Mouse (Mus musculus): ENCODE results near the gene Add3.

The Add3 gene

DNA sequence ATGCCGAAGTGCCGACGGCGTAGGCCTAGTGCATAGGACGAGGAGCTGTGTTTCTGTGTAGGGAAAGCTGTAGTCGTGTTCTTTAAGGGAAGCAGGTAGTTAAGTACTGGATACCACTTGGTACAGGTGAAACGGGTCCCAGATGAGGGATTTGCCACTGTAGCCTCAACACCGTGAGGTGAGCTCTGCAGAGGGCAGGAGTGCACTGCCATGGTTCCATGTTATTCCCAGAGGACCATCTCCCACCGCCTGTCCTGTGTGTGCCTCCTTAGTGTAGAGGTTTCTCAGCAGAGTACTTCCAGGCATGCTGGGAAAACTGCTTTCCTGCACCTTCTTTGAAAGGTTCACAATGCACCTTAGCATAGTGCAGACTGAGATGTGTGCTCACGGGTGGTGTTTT is 26.1 kb downstream of the Add3 start:
- in situ Hi-C loops (cut with MboI), result no loop called here

DNA sequence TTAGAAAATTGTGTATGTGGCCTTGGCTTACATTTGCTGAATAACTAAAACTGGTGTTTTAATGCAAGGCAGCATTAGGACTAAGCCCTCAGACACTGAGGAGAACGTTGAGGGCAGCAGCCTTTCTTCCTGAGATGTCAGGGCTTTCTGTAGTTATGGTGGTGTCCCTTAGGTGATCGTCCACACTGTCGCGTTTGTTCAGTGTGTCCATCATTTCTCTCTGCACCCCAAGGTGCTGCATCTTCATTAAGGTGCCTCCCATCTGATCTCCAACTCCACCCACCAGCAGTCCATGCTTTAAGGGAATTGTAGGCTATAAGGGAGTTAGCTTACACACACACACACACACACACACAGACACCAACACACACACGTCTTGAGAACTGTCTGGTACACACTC is 28.3 kb downstream of the Add3 start:
- in situ Hi-C loops (cut with MboI), result no loop called here

DNA sequence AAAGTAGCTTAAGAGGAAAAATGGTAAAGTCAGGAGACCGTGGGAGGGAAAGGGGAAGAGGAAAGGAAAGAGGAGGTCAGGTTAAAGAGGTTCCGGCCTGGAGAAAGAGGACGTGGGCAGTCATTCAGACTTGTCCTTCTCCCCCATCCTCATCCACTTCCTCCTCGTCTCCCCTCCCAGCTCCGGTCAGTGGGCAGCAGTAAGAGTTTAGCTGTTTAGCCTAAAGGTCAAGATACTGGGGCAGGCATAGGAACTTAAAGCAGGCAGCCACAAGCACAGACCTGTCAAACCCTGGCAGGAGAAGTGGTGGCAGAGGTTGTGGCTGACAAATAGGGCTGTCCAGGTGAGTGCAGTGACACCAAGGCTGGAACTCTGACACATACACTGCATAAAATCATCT is 30.4 kb downstream of the Add3 start:
- in situ Hi-C loops (cut with MboI), result no loop called here

GRCm38 (mm10) chr19:53174034-53174433 is 33.8 kb downstream of the Add3 start:
- in situ Hi-C loops (cut with MboI), result no loop called here

DNA sequence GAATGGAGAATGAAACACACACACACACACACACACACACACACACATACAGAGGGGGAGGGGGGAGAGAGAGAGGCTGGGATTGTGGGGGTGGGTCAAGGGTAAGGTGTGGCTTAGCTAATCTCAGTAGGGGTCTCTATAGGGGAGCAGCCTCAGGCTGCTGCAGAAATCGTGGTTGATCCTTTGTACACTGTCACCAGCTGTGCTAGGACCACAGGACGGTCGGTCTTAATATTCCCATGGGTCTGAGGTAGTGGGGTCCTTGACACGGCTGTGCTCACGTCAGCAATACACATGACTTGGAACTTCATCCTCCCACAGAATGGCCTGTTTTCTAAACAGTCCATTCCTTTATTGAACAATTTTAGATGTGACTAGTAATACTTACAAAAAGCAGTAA is 35.3 kb downstream of the Add3 start:
- in situ Hi-C loops (cut with MboI), result no loop called here

DNA sequence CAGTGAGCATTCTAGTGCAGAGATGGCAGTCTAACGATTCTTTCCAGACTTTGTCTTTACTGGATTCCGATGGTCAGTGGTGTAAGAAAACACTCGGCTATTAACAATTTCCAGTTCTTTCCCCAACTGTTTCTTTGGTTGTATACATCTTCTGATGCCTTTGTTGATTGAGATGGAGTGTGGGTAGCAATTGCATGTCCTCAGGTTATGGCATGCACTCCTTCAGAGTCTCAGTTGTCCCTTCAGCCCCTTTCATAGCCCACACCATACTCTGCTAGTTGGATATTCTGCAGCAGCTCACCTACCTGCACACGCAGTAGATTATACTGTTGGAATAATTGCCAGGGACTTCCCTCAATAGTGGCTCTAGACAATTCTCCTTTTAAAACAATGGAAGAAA is 36.3 kb downstream of the Add3 start:
- in situ Hi-C loops (cut with MboI), result no loop called here

GRCm38 (mm10) chr19:53178611-53179528 is 38.6 kb downstream of the Add3 start:
- in situ Hi-C loops (cut with MboI), result no loop called here

DNA sequence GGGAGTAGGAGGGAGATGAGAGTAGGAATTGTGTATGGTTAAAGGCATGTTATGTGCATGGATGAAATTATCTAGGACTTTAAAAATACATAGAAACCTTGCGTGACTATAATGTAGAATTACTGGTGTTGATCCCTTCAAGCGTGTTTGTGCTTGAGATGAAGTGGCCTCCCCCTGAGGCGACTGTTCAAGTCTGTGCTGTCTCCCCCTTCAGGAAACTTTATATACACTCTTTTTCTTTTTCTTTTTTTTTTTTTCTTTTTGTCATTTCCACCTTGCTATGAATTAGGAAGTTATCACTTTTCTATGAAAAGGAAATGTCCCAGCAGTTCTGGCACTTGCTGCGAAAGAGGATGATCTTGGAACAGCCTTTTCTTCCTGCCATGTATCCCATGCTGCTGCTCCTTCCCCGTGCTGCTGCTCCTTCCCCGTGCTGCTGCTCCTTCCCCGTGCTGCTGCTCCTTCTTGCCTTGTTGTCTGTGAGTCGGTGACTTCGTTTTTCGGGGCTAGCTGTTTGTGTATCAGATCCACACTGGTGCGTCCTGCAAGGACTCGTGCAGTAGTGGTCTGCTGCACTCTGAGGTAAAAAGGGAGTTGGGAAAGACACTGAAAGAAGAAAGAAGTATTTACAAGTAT is 40.0 kb downstream of the Add3 start:
- in situ Hi-C loops (cut with MboI), result no loop called here

GRCm38 (mm10) chr19:53181003-53181861 is 41.0 kb downstream of the Add3 start:
- in situ Hi-C loops (cut with MboI), result no loop called here

GRCm38 (mm10) chr19:53183620-53184019 is 43.4 kb downstream of the Add3 start:
- in situ Hi-C loops (cut with MboI), result no loop called here

DNA sequence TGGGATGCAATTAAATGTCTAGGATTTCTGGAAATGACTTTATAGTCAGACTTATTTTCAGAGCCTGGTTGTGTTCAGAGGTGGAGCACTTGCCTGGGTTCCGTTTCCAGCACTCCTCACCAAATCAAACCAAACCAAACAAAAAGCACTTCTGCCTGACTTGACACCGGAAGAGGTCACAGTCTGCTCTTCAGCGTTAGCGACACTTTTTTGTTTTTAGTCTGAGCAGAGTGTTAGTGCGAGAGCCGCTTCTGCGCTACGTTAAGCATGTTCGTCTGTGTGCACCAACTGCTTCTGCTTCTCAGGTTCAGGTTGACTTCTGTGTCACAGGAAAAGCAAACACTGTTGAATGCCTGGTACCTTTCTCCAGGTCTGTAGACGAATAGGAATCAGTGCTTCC is 44.0 kb downstream of the Add3 start:
- in situ Hi-C loops (cut with MboI), result no loop called here

GRCm38 (mm10) chr19:53184911-53185310 is 44.7 kb downstream of the Add3 start:
- in situ Hi-C loops (cut with MboI), result no loop called here

DNA sequence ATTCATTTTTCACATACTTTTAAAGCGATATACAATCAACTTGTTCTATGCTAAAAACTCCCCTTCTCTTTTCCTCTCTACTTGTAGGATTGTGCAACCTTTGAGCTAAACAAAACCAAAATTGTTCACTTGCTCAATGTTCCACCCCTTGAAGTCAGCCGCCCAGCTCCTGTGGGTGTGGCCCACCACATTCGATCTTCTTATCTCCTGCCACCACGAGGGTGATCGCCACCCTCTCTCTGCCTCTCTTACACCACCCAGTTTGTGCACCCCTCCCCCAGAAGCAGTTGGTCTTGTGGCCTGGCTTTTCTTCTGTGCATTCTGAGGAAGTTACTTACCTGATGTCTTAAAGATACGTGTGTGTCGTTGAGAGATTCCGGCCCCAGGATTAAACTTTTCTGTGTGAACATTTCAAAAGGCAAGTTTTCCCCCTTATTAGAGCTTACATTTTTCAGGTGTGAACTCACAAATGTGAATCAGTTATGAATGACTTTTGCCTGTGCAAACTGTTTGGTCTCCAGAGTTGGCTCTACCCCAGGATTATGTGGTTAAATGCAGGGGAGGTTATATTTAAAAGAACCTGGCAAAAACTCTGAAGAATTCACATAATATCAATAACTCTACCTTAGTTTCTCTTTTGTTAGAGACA is 45.4 kb downstream of the Add3 start:
- in situ Hi-C loops (cut with MboI), result no loop called here

DNA sequence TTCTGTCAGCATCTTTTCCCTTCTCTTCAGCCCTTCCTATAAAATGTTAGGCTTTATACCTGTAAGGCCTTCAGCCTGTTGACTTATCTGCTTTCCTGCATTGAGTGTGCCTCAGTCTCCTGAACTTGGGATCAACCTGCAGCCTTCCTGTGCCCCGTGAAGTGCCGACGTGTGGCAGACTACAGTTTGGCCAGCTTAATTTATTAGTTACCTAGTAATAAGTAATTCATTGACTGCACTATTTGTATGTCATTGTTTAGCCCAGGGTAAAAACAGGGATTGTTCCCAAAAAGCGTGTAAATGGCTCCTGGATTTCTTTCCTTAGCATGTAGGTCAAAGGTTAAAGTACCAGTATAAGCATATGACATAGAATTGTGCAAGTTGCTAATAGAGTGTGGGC is 46.2 kb downstream of the Add3 start:
- in situ Hi-C loops (cut with MboI), result no loop called here

- in situ Hi-C loops (cut with MboI), result no loop called here
Observed at GRCm38 (mm10) chr19:53187533-53187932, 47.3 kb downstream of the Add3 start.

- in situ Hi-C loops (cut with MboI), result no loop called here
Observed at GRCm38 (mm10) chr19:53188186-53188585, 47.9 kb downstream of the Add3 start.

DNA sequence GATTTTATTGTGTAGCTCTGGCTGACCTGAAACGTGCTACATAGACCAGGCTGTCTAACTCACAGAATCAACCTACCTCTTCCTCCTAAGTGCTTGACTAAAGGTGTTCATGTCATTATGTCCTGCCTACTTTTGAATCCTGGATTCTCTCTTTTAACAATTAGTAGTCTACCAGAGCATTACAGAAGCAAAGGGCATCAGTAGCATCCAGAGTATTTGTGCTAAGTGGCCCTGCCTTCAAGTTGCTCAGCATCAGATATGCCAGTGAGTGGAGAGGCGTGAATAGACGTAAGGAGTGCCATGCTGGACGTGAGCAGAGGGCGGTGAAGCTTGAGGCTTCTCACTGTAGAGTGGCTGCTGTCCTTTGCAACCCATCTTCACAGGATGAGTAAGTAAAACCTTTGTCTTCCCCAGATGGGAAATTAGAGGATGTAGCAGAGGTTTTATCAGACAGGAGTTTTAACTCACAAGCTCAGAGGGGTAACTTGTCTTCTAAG is 48.5 kb downstream of the Add3 start:
- in situ Hi-C loops (cut with MboI), result no loop called here

- in situ Hi-C loops (cut with MboI), result no loop called here
Observed at GRCm38 (mm10) chr19:53189736-53190135, 49.5 kb downstream of the Add3 start.

GRCm38 (mm10) chr19:53190232-53190631 is 50.0 kb downstream of the Add3 start:
- in situ Hi-C loops (cut with MboI), result no loop called here

DNA sequence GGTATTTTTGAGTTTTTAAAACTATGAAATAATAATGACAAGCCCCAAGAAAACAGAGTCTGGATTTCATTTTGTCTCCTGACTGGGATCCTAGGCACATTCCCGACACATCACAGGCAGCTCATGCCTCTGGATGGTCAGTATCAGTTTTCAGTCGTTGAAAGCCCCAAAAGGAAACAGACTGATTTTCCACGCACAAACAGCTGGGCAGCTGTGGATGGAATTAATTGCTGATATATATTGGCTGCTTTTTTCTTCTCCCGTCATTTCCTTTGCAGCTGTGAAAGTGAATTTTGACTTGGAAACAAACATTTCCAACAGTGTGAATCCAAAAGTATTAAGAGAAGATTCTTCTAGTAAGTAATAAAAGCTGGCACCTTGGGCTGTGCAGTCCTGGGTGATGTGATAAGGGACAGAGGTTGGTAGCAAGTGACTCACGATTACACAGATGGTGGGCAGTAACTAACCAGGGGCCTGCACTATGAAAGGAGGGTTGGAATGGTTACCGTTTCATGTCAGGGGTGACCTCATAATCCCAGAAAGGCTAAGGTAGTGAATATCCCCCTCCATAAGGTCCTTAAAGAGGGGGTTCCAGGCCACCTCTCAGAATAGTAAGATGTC is 51.7 kb downstream of the Add3 start:
- in situ Hi-C loops (cut with MboI), result no loop called here

GRCm38 (mm10) chr19:53193190-53193589 is 52.9 kb downstream of the Add3 start:
- in situ Hi-C loops (cut with MboI), result no loop called here
